Mouse (Mus musculus) lung, embryonic 16.5 days (tissue): ENCODE results near the gene Mblac2. TPM values are rescaled to one million over a fixed set of nuclear protein-coding genes. Genes with fewer than 3 reads are reported as not detected.
"Not testable (repeated sequence)": the region's sequence is repeated elsewhere in the genome, so short reads cannot be mapped to it uniquely, and the experiment has no call there.

Source experiments
- ATAC-seq: fragments of 200-750 bp; cut with Nextera tagmentation; 2 replicates; pipeline ENCODE4 v1.8.0; 2017; ENCODE audit warnings: low read depth, mild to moderate bottlenecking, moderate library complexity
- H3K27ac ChIP-seq: fragments of 300-500 bp; sonication (generic); 2 replicates; pipeline ENCODE4 v1.5.1; 2014; ENCODE audit warnings: mild to moderate bottlenecking, control low read depth, low read length
- H3K27me3 ChIP-seq: fragments of 300-500 bp; sonication (generic); 2 replicates; pipeline ENCODE4 v1.6.1; 2014; ENCODE audit warnings: low read depth, low read length, mixed read lengths; ENCODE audit not compliant: control insufficient read depth, insufficient read depth
- H3K36me3 ChIP-seq: fragments of 300-500 bp; sonication (generic); 2 replicates; pipeline ENCODE4 v1.6.1; 2014; ENCODE audit warnings: low read length; ENCODE audit not compliant: control insufficient read depth, insufficient read depth
- H3K4me1 ChIP-seq: fragments of 300-500 bp; sonication (generic); replicated peaks from 2 replicates; pipeline ENCODE4 v1.6.1; 2014; ENCODE audit warnings: low read length, mixed read lengths; ENCODE audit not compliant: control insufficient read depth, insufficient read depth
- H3K4me2 ChIP-seq: fragments of 300-500 bp; sonication (generic); 2 replicates; pipeline ENCODE4 v1.6.1; 2014; ENCODE audit warnings: low read depth, low read length, control low read depth
- H3K4me3 ChIP-seq: fragments of 300-500 bp; sonication (generic); 2 replicates; pipeline ENCODE4 v1.5.1; 2014; ENCODE audit warnings: mild to moderate bottlenecking, low read length, control low read depth
- H3K9ac ChIP-seq: fragments of 300-500 bp; sonication (generic); 2 replicates; pipeline ENCODE4 v1.6.1; 2014; ENCODE audit warnings: low read length, control low read depth
- H3K9me3 ChIP-seq: fragments of 300-500 bp; sonication (generic); 2 replicates; pipeline ENCODE4 v1.6.1; 2016; ENCODE audit warnings: low read length; ENCODE audit not compliant: control insufficient read depth
- WGBS: fragments of 180-500 bp; shearing (Covaris S2); extraction: QIAGEN DNeasy Blood & Tissue Kit; methylation state at CpG from one replicate; pipeline ENCODE4 v1.1.7; 2014; 5-methylcytosine and 5-hydroxymethylcytosine counted together
- polyA plus RNA-seq: library from polyadenylated mRNA; unstranded; fragments of >200 nt; fragmentation: Nextera tagmentation; extraction: Ambion mirVana; gene quantifications from 2 replicates; pipeline ENCODE4 v1.2.1, GENCODE M21; 2015

Mblac2 gene
- polyA plus RNA-seq, 1 experiment from 2014 or later: 6.3 TPM

- Histone ChIP-seq H3K4me2 (no peak overlapping the region), H3K27ac (no peak overlapping the region), H3K9me3 (no peaks in the 10 kb centered on the region), H3K4me3 (no peak overlapping the region), H3K27me3 (no peaks in the 10 kb centered on the region), H3K4me1 (peaks cover 14% of the 10 kb centered on the region; the same call in 1 of the 2 replicates), H3K36me3 (no peaks in the 10 kb centered on the region), H3K9ac (no peak overlapping the region)
- no peak for ATAC-seq
- 95% methylated on average over 1 of the region's 1 CpGs for WGBS
These were observed 2.8 kb downstream of the Mblac2 start for GRCm38 (mm10) chr13:81713896-81714295.

- not testable (repeated sequence) for H3K4me2 ChIP-seq, H3K4me1 ChIP-seq
- 56% methylated on average over 12 of the region's 12 CpGs for whole genome bisulfite sequencing
These were observed 17.0 kb downstream of the Mblac2 start for GRCm38 (mm10) chr13:81728141-81728540.

GRCm38 (mm10) chr13:81729102-81729501 lies 18.0 kb downstream of the Mblac2 start:
- no peaks in the 10 kb centered on the region for H3K27me3 ChIP-seq
- no peak overlapping the region for H3K9ac ChIP-seq
- no peak overlapping the region for H3K4me3 ChIP-seq
- no peak overlapping the region for H3K27ac ChIP-seq
- no peaks in the 10 kb centered on the region for H3K9me3 ChIP-seq
- no peaks in the 10 kb centered on the region for H3K4me1 ChIP-seq
- H3K36me3 ChIP-seq: no peaks in the 10 kb centered on the region
- no peak for ATAC-seq
- 43% methylated on average over 4 of the region's 4 CpGs for WGBS
- no peak overlapping the region for H3K4me2 ChIP-seq

More at GRCm38 (mm10) chr13:81728141-81728540, 17.0 kb downstream of the Mblac2 start:
- not testable (repeated sequence) for H3K9ac ChIP-seq, H3K4me3 ChIP-seq, H3K9me3 ChIP-seq, H3K36me3 ChIP-seq, H3K27ac ChIP-seq, H3K27me3 ChIP-seq, ATAC-seq

GRCm38 (mm10) chr13:81730362-81730761 lies 19.2 kb downstream of the Mblac2 start:
- no peak overlapping the region for H3K4me3 ChIP-seq
- no peaks in the 10 kb centered on the region for H3K9me3 ChIP-seq
- H3K27me3 ChIP-seq: no peaks in the 10 kb centered on the region
- no peak overlapping the region for H3K4me2 ChIP-seq
- no peak overlapping the region for H3K9ac ChIP-seq
- H3K4me1 ChIP-seq: no peaks in the 10 kb centered on the region
- 82% methylated on average over 1 of the region's 1 CpGs for WGBS
- H3K36me3 ChIP-seq: no peaks in the 10 kb centered on the region
- H3K27ac ChIP-seq: no peak overlapping the region
- no peak for ATAC-seq

- H3K4me1 ChIP-seq: no peaks in the 10 kb centered on the region
- H3K4me2 ChIP-seq: no peak overlapping the region
- no peak overlapping the region for H3K9ac ChIP-seq
- no peaks in the 10 kb centered on the region for H3K9me3 ChIP-seq
- no peak for ATAC-seq
- H3K36me3 ChIP-seq: no peaks in the 10 kb centered on the region
- H3K27ac ChIP-seq: no peak overlapping the region
- no peaks in the 10 kb centered on the region for H3K27me3 ChIP-seq
- no peak overlapping the region for H3K4me3 ChIP-seq
- 73% methylated on average over 5 of the region's 5 CpGs for WGBS
These were observed 25.5 kb downstream of the Mblac2 start for GRCm38 (mm10) chr13:81736606-81737005.

- Histone ChIP-seq H3K9ac (no peak overlapping the region), H3K36me3 (no peaks in the 10 kb centered on the region), H3K4me3 (no peak overlapping the region), H3K27ac (no peak overlapping the region), H3K4me1 (no peaks in the 10 kb centered on the region), H3K27me3 (no peaks in the 10 kb centered on the region), H3K4me2 (no peak overlapping the region), H3K9me3 (no peaks in the 10 kb centered on the region)
- 40% methylated on average over 3 of the region's 3 CpGs for WGBS
- no peak for ATAC-seq
These were observed 29.8 kb downstream of the Mblac2 start for GRCm38 (mm10) chr13:81740898-81741297.

GRCm38 (mm10) chr13:81743391-81744091 lies 32.4 kb downstream of the Mblac2 start:
- Histone ChIP-seq H3K36me3 (no peaks in the 10 kb centered on the region), H3K9me3 (no peaks in the 10 kb centered on the region), H3K9ac (no peak overlapping the region), H3K27me3 (no peaks in the 10 kb centered on the region), H3K4me3 (no peak overlapping the region), H3K4me2 (no peak overlapping the region), H3K4me1 (no peaks in the 10 kb centered on the region), H3K27ac (no peak overlapping the region)
- ATAC-seq: no peak
- WGBS: 43% methylated on average over 10 of the region's 10 CpGs

GRCm38 (mm10) chr13:81744092-81744396 lies 32.9 kb downstream of the Mblac2 start:
- WGBS: 37% methylated on average over 2 of the region's 2 CpGs
- H3K4me3 ChIP-seq: no peak overlapping the region
- no peak for ATAC-seq

GRCm38 (mm10) chr13:81754878-81755277 lies 43.7 kb downstream of the Mblac2 start:
- peak; percentile 92 for ATAC-seq
- no peaks in the 10 kb centered on the region for H3K9me3 ChIP-seq
- no peaks in the 10 kb centered on the region for H3K36me3 ChIP-seq
- H3K4me3 ChIP-seq: no peak overlapping the region
- no peaks in the 10 kb centered on the region for H3K4me1 ChIP-seq
- H3K9ac ChIP-seq: no peak overlapping the region
- H3K4me2 ChIP-seq: no peak overlapping the region
- H3K27ac ChIP-seq: no peak overlapping the region
- no peaks in the 10 kb centered on the region for H3K27me3 ChIP-seq

More at GRCm38 (mm10) chr13:81744092-81744396, 32.9 kb downstream of the Mblac2 start:
- Histone ChIP-seq H3K4me1 (no peaks in the 10 kb centered on the region), H3K4me2 (no peak overlapping the region), H3K9me3 (no peaks in the 10 kb centered on the region), H3K27ac (no peak overlapping the region), H3K27me3 (no peaks in the 10 kb centered on the region), H3K36me3 (no peaks in the 10 kb centered on the region), H3K9ac (no peak overlapping the region)

- H3K27ac ChIP-seq: 0 out of 2 replicates have a peak overlapping the region, but pooled peaks have one; percentile 3
These were observed 44.2 kb downstream of the Mblac2 start for GRCm38 (mm10) chr13:81755324-81755723.

More at GRCm38 (mm10) chr13:81755324-81755723, 44.2 kb downstream of the Mblac2 start:
- Histone ChIP-seq H3K9me3 (no peaks in the 10 kb centered on the region), H3K4me3 (no peak overlapping the region), H3K9ac (no peak overlapping the region), H3K36me3 (no peaks in the 10 kb centered on the region), H3K4me1 (no peaks in the 10 kb centered on the region), H3K27me3 (no peaks in the 10 kb centered on the region), H3K4me2 (no peak overlapping the region)
- ATAC-seq: peak; percentile 29
- WGBS: 94% methylated on average over 1 of the region's 1 CpGs
